Mouse (Mus musculus): ENCODE measurements around the gene Chchd6. TPM values are rescaled to one million over a fixed set of nuclear protein-coding genes. Genes with fewer than 3 reads are reported as not detected.

Chchd6 gene
- polyA plus RNA-seq, 1 experiment from 2014 or later = 176 TPM

GRCm38 (mm10) chr6:89499961-89500360 lies 95.5 kb downstream of the Chchd6 start:
- Histone ChIP-seq H3K27me3 (ENCODE audit: control insufficient read depth, insufficient read depth, low read length) (no peaks in the 10 kb centered on the region), H3K4me2 (replicated peaks) (no peak overlapping the region), H3K4me3 (replicated peaks; ENCODE audit: low read length) (no peak overlapping the region), H3K4me1 (replicated peaks; ENCODE audit: control insufficient read depth, insufficient read depth, low read length) (0 out of 2 replicates have a peak, but pooled peaks cover 2% of the 10 kb centered on the region), H3K9me3 (ENCODE audit: control insufficient read depth, low read length) (no peaks in the 10 kb centered on the region), H3K9ac (no peak overlapping the region), H3K36me3 (replicated peaks; ENCODE audit: control insufficient read depth, insufficient read depth) (no peaks in the 10 kb centered on the region), H3K27ac (no peak overlapping the region)
- DNase-seq (ENCODE audit: low spot score) (no peak), ATAC-seq (ENCODE audit: low FRiP score) (no peak)
- WGBS = 90% methylated on average over 1 of the region's 1 CpGs

GRCm38 (mm10) chr6:89498764-89499516 lies 96.5 kb downstream of the Chchd6 start:
- ATAC-seq (ENCODE audit: low FRiP score) (peak; percentile 24; the same call in 1 of the 2 replicates), DNase-seq (ENCODE audit: low spot score) (no peak)
- Histone ChIP-seq H3K9me3 (ENCODE audit: control insufficient read depth, low read length) (no peaks in the 10 kb centered on the region), H3K4me3 (replicated peaks; ENCODE audit: low read length) (no peak overlapping the region), H3K4me2 (replicated peaks) (no peak overlapping the region), H3K4me1 (replicated peaks; ENCODE audit: control insufficient read depth, insufficient read depth, low read length) (0 out of 2 replicates have a peak, but pooled peaks cover 2% of the 10 kb centered on the region), H3K27me3 (ENCODE audit: control insufficient read depth, insufficient read depth, low read length) (no peaks in the 10 kb centered on the region), H3K36me3 (replicated peaks; ENCODE audit: control insufficient read depth, insufficient read depth) (no peaks in the 10 kb centered on the region), H3K27ac (no peak overlapping the region), H3K9ac (no peak overlapping the region)
- WGBS = 50% methylated on average over 6 of the region's 6 CpGs

DNA sequence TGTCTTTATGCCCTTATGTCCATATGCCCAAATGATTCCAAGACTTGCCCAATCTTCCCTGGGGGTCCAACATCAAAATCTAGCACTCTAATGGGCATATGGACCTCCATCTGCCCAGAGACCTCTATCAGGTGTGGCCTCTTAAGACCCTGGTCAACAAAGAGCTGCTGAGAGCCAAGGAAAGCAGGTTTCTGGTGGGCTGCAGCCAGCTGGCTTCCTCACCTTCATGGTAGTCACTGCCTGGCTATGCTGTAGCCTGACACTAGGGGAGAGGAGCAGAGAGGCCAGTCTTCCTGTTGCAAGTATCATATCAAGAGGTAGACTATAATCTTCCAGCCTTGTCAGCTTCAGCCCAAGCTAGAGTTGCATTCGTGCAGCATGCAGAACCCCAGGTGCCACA lies 98.5 kb downstream of the Chchd6 start:
- Histone ChIP-seq H3K4me2 (replicated peaks) (no peak overlapping the region), H3K27ac (no peak overlapping the region), H3K4me1 (replicated peaks; ENCODE audit: control insufficient read depth, insufficient read depth, low read length) (0 out of 2 replicates have a peak, but pooled peaks cover 2% of the 10 kb centered on the region), H3K9me3 (ENCODE audit: control insufficient read depth, low read length) (no peaks in the 10 kb centered on the region), H3K4me3 (replicated peaks; ENCODE audit: low read length) (no peak overlapping the region), H3K36me3 (replicated peaks; ENCODE audit: control insufficient read depth, insufficient read depth) (no peaks in the 10 kb centered on the region), H3K9ac (no peak overlapping the region), H3K27me3 (ENCODE audit: control insufficient read depth, insufficient read depth, low read length) (no peaks in the 10 kb centered on the region)
- ATAC-seq (ENCODE audit: low FRiP score) (no peak), DNase-seq (ENCODE audit: low spot score) (no peak)
- 91% methylated on average over 1 of the region's 1 CpGs for WGBS

GRCm38 (mm10) chr6:89492368-89492767 lies 103.1 kb downstream of the Chchd6 start:
- 87% methylated on average over 4 of the region's 4 CpGs for WGBS
- no peak overlapping the region for H3K27ac ChIP-seq
- no peaks in the 10 kb centered on the region for H3K9me3 ChIP-seq (ENCODE audit: control insufficient read depth, low read length)
- ATAC-seq (ENCODE audit: low FRiP score) (no peak), DNase-seq (ENCODE audit: low spot score) (no peak)
- H3K4me1 ChIP-seq (replicated peaks; ENCODE audit: control insufficient read depth, insufficient read depth, low read length) = no peaks in the 10 kb centered on the region
- no peak overlapping the region for H3K4me3 ChIP-seq (replicated peaks; ENCODE audit: low read length)
- H3K9ac ChIP-seq = no peak overlapping the region
- no peaks in the 10 kb centered on the region for H3K36me3 ChIP-seq (replicated peaks; ENCODE audit: control insufficient read depth, insufficient read depth)
- no peak overlapping the region for H3K4me2 ChIP-seq (replicated peaks)
- no peaks in the 10 kb centered on the region for H3K27me3 ChIP-seq (ENCODE audit: control insufficient read depth, insufficient read depth, low read length)

DNA sequence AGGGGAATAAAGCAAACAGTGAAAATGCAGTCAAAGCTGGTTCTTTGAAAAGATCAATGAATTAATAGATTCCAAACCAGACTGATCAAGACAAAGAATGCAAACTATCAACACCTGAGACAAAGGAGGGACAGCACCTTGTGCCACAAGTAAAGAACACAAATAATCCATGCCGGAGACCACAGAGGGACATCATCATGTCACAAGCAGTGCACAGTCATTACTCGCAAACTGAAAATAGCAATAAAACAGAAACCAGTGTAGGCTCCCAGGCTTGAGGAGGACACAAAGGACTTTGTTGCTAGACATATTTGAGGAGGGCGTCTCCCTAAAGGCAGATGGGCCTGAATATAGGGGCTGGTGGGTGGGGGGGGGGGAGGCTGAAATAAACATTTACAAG lies 105.1 kb downstream of the Chchd6 start:
- Histone ChIP-seq H3K4me3 (replicated peaks; ENCODE audit: low read length) (no peak overlapping the region), H3K27me3 (ENCODE audit: control insufficient read depth, insufficient read depth, low read length) (no peaks in the 10 kb centered on the region), H3K9ac (no peak overlapping the region), H3K9me3 (ENCODE audit: control insufficient read depth, low read length) (no peaks in the 10 kb centered on the region), H3K4me2 (replicated peaks) (no peak overlapping the region), H3K36me3 (replicated peaks; ENCODE audit: control insufficient read depth, insufficient read depth) (no peaks in the 10 kb centered on the region), H3K27ac (no peak overlapping the region), H3K4me1 (replicated peaks; ENCODE audit: control insufficient read depth, insufficient read depth, low read length) (no peaks in the 10 kb centered on the region; the same call in 1 of the 2 replicates)
- WGBS = 93% methylated on average over 3 of the region's 3 CpGs
- no peak for ATAC-seq (ENCODE audit: low FRiP score)
- DNase-seq (ENCODE audit: low spot score) = no peak

DNA sequence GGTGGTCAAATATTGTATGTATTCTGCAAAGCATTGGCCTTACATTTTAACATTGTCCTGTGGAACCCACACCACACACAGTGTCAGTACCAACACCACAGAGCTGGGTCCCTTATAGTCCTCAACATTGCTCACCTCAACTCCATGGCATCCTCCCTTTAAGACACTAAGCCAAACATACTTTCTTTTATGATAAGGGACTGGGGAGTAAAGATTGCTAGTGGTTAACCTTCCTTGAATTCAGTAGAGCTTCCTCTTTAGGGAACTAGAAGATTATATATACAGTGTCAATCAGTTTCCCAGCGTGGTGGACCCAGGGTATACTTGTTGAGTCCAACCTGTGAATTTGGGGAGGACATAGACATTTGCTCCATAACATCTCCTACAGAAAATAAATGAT lies 105.9 kb downstream of the Chchd6 start:
- Histone ChIP-seq H3K4me3 (replicated peaks; ENCODE audit: low read length) (no peak overlapping the region), H3K9me3 (ENCODE audit: control insufficient read depth, low read length) (no peaks in the 10 kb centered on the region), H3K36me3 (replicated peaks; ENCODE audit: control insufficient read depth, insufficient read depth) (no peaks in the 10 kb centered on the region), H3K4me1 (replicated peaks; ENCODE audit: control insufficient read depth, insufficient read depth, low read length) (no peaks in the 10 kb centered on the region; the same call in 1 of the 2 replicates), H3K4me2 (replicated peaks) (no peak overlapping the region), H3K27ac (no peak overlapping the region), H3K27me3 (ENCODE audit: control insufficient read depth, insufficient read depth, low read length) (no peaks in the 10 kb centered on the region), H3K9ac (no peak overlapping the region)
- DNase-seq (ENCODE audit: low spot score) = no peak
- ATAC-seq (ENCODE audit: low FRiP score) = no peak
- 91% methylated on average over 1 of the region's 1 CpGs for WGBS

DNA sequence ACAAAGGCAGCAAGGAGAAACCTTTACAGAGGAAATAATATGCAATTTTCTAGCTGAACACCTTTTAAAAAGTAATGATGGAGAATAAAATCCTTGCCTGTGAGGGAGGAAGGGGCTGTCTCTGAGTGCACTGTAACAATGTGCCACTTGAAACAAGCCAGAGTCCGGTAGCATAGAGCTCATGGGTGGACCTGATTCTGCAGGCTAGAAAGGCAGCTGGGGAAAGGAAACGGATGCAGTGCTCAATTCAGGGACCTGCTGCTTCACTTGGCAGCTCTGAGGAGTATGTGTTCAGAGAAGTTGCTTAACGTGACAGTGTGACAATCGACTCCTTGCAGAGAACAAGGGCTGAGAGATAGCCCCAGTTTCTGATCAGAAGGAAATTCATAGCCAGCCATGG lies 109.4 kb downstream of the Chchd6 start:
- no peak overlapping the region for H3K4me2 ChIP-seq (replicated peaks)
- H3K27ac ChIP-seq = no peak overlapping the region
- H3K4me1 ChIP-seq (replicated peaks; ENCODE audit: control insufficient read depth, insufficient read depth, low read length) = no peaks in the 10 kb centered on the region; the same call in 1 of the 2 replicates
- H3K27me3 ChIP-seq (ENCODE audit: control insufficient read depth, insufficient read depth, low read length) = no peaks in the 10 kb centered on the region
- H3K4me3 ChIP-seq (replicated peaks; ENCODE audit: low read length) = no peak overlapping the region
- DNase-seq (ENCODE audit: low spot score) (no peak), ATAC-seq (ENCODE audit: low FRiP score) (no peak)
- no peaks in the 10 kb centered on the region for H3K36me3 ChIP-seq (replicated peaks; ENCODE audit: control insufficient read depth, insufficient read depth)
- no peak overlapping the region for H3K9ac ChIP-seq
- WGBS = 61% methylated on average over 4 of the region's 4 CpGs
- no peaks in the 10 kb centered on the region for H3K9me3 ChIP-seq (ENCODE audit: control insufficient read depth, low read length)

GRCm38 (mm10) chr6:89481192-89481591 lies 114.3 kb downstream of the Chchd6 start:
- no peaks in the 10 kb centered on the region for H3K27me3 ChIP-seq (ENCODE audit: control insufficient read depth, insufficient read depth, low read length)
- 80% methylated on average over 4 of the region's 4 CpGs for WGBS
- no peaks in the 10 kb centered on the region; the same call in 1 of the 2 replicates for H3K4me1 ChIP-seq (replicated peaks; ENCODE audit: control insufficient read depth, insufficient read depth, low read length)
- no peak overlapping the region for H3K27ac ChIP-seq
- no peak overlapping the region for H3K9ac ChIP-seq
- H3K9me3 ChIP-seq (ENCODE audit: control insufficient read depth, low read length) = no peaks in the 10 kb centered on the region
- H3K36me3 ChIP-seq (replicated peaks; ENCODE audit: control insufficient read depth, insufficient read depth) = no peaks in the 10 kb centered on the region
- ATAC-seq (ENCODE audit: low FRiP score) (no peak), DNase-seq (ENCODE audit: low spot score) (no peak)
- H3K4me2 ChIP-seq (replicated peaks) = no peak overlapping the region
- H3K4me3 ChIP-seq (replicated peaks; ENCODE audit: low read length) = no peak overlapping the region

DNA sequence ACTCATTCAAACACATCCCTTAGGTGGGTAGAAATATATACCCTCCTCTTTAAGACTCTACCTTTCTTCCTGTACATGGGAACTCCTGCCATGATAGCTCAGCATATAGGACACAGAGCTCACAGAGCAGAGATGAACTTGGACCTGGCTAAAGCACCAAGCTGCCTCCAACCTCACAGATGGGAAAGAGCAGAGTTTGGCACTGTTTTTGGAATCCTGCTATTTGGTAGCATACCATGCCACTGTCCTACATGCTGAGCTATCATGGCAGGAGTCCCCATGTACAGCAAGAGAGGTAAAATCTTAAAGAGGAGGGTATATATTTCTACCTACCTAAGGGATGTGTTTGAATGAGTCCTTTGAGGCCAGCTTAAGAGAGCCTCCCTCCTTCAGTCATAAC lies 127.5 kb downstream of the Chchd6 start:
- ATAC-seq (ENCODE audit: low FRiP score) (no peak), DNase-seq (ENCODE audit: low spot score) (no peak)
- no peaks in the 10 kb centered on the region for H3K27me3 ChIP-seq (ENCODE audit: control insufficient read depth, insufficient read depth, low read length)
- H3K4me3 ChIP-seq (replicated peaks; ENCODE audit: low read length) = no peak overlapping the region
- no peaks in the 10 kb centered on the region for H3K9me3 ChIP-seq (ENCODE audit: control insufficient read depth, low read length)
- 0 out of 2 replicates have a peak, but pooled peaks cover 3% of the 10 kb centered on the region for H3K4me1 ChIP-seq (replicated peaks; ENCODE audit: control insufficient read depth, insufficient read depth, low read length)
- no peak overlapping the region for H3K4me2 ChIP-seq (replicated peaks)
- H3K36me3 ChIP-seq (replicated peaks; ENCODE audit: control insufficient read depth, insufficient read depth) = no peaks in the 10 kb centered on the region
- H3K9ac ChIP-seq = no peak overlapping the region
- H3K27ac ChIP-seq = no peak overlapping the region

Measured in hindbrain, embryonic 14.5 days (tissue).